Mouse (Mus musculus) gastrocnemius, postnatal 25 days (tissue): ENCODE data around the gene Cacna1f. TPM values are rescaled to one million over a fixed set of nuclear protein-coding genes. Genes with fewer than 3 reads are reported as not detected.

Experiments
- DNase-seq: peaks from one replicate; pipeline ENCODE4 v3.0.0; 2022
- total RNA-seq, 2 experiments: library from RNA; stranded (reverse); gene quantifications; 1 replicate in 1 of 2; 2 replicates in 1 of 2; pipeline ENCODE4 v1.2.3; 2021

Gene Cacna1f
- total RNA-seq, 2 experiments from 2014 or later, result not detected

- no peak for DNase-seq
These were observed 25.7 kb downstream of the Cacna1f start for GRCm38 (mm10) chrX:7632560-7632959.

- no peak for DNase-seq
These were observed 28.2 kb downstream of the Cacna1f start for GRCm38 (mm10) chrX:7635101-7635500.

- peak; percentile 59 for DNase-seq
These were observed 31.7 kb downstream of the Cacna1f start, which contains the start of gene Syp for GRCm38 (mm10) chrX:7638401-7639091. TSS of gene Syp (plus strand) at chrX:7638471.

GRCm38 (mm10) chrX:7639536-7640325, 32.8 kb downstream of the Cacna1f start:
- no peak for DNase-seq

GRCm38 (mm10) chrX:7640785-7641184, 33.9 kb downstream of the Cacna1f start:
- no peak for DNase-seq

GRCm38 (mm10) chrX:7645349-7645748, 38.5 kb downstream of the Cacna1f start:
- DNase-seq, result peak; percentile 28

GRCm38 (mm10) chrX:7648671-7649304, 41.9 kb downstream of the Cacna1f start:
- DNase-seq, result peak; percentile 84

- peak; percentile 68 for DNase-seq
These were observed 50.3 kb downstream of the Cacna1f start, which contains the start of gene Prickle3 for GRCm38 (mm10) chrX:7657221-7657639. TSS of gene Prickle3 (plus strand) at chrX:7657260.

GRCm38 (mm10) chrX:7658031-7658784, 51.3 kb downstream of the Cacna1f start:
- DNase-seq, result peak; percentile 45

- peak; percentile 70 for DNase-seq
These were observed 52.1 kb downstream of the Cacna1f start for GRCm38 (mm10) chrX:7658785-7659589.

- DNase-seq, result peak; percentile 67
These were observed 54.2 kb downstream of the Cacna1f start for GRCm38 (mm10) chrX:7661086-7661485.

GRCm38 (mm10) chrX:7662936-7663335, 56.1 kb downstream of the Cacna1f start:
- DNase-seq, result no peak

- no peak for DNase-seq
These were observed 57.9 kb downstream of the Cacna1f start for GRCm38 (mm10) chrX:7664791-7665190.

GRCm38 (mm10) chrX:7665739-7666502, 59.0 kb downstream of the Cacna1f start:
- DNase-seq, result no peak

GRCm38 (mm10) chrX:7670390-7670881, 63.6 kb downstream of the Cacna1f start:
- DNase-seq, result peak; percentile 75

- peak; percentile 58 for DNase-seq
These were observed 64.2 kb downstream of the Cacna1f start, which contains the start of gene Plp2 for GRCm38 (mm10) chrX:7670921-7671623. TSS of gene Plp2 (minus strand) at chrX:7671390.

- DNase-seq, result no peak
These were observed 65.9 kb downstream of the Cacna1f start for GRCm38 (mm10) chrX:7672739-7673138.

GRCm38 (mm10) chrX:7673578-7674281, 66.8 kb downstream of the Cacna1f start:
- DNase-seq, result peak; percentile 26
